Mouse (Mus musculus) heart, postnatal 36 days (tissue): ENCODE measurements at regions not wholly inside any gene's neighbourhood (a gene's known extent, or its start where the extent isn't known, plus 50 kb on each side); places are given as distances from the start of the nearest gene placed in this dataset.

ENCODE experiments used
- DNase-seq, 2 experiments: peaks; one replicate each; pipeline ENCODE4 v3.0.0; 2021 to 2022
- intact Hi-C: fragments of 180-260 bp; cut with DNase I; formaldehyde crosslinking; loops from one replicate; pipeline ENCODE4 v1.15.1; 2025

GRCm38 (mm10) chr16:30826128-30826527, 226.6 kb downstream of the Fam43a start:
- peak; percentile 35 to 38 for DNase-seq
- intact Hi-C loops: no loop called here

- intact Hi-C loops: no loop called here
- DNase-seq: peak; percentile 65 to 73
Measured at GRCm38 (mm10) chr16:30827901-30828608, 228.5 kb downstream of the Fam43a start.

GRCm38 (mm10) chr16:30834561-30834960, 235.0 kb downstream of the Fam43a start:
- DNase-seq: no peak
- intact Hi-C loops: loop anchor here (5.0 kb wide), 1 partner anchor 33 kb away; no protein-coding TSS in a partner anchor

GRCm38 (mm10) chr16:30835678-30836077, 236.2 kb downstream of the Fam43a start:
- intact Hi-C loops: no loop called here
- DNase-seq: peak in 1 of 2 experiments; percentile 14

- DNase-seq: no peak
- intact Hi-C loops: no loop called here
Measured at GRCm38 (mm10) chr16:30842831-30843230, 238.4 kb downstream of the Xxylt1 start.

GRCm38 (mm10) chr16:30852595-30852994, 228.6 kb downstream of the Xxylt1 start:
- DNase-seq: no peak
- intact Hi-C loops: no loop called here

- DNase-seq: no peak
- intact Hi-C loops: no loop called here
Measured at GRCm38 (mm10) chr16:30854716-30855115, 226.5 kb downstream of the Xxylt1 start.

- no peak for DNase-seq
- intact Hi-C loops: no loop called here
Measured at GRCm38 (mm10) chr16:30857656-30858055, 223.6 kb downstream of the Xxylt1 start.

- intact Hi-C loops: loop anchor here (5.0 kb wide), 1 partner anchor 37 kb away; no protein-coding TSS in a partner anchor
- DNase-seq: no peak
Measured at GRCm38 (mm10) chr16:30869136-30869909, 211.9 kb downstream of the Xxylt1 start.

- intact Hi-C loops: loop anchor here (1.0 to 2.0 kb wide), 3 partner anchors 77 to 266 kb away; no protein-coding TSS in a partner anchor
- DNase-seq: peak; percentile 71 to 73
Measured at GRCm38 (mm10) chr16:30870110-30870509, 211.1 kb downstream of the Xxylt1 start.

GRCm38 (mm10) chr16:30870676-30871075, 210.6 kb downstream of the Xxylt1 start:
- intact Hi-C loops: loop anchor here (1.0 to 2.0 kb wide), 3 partner anchors 78 to 266 kb away; no protein-coding TSS in a partner anchor
- DNase-seq: no peak

- intact Hi-C loops: loop anchor here (2.0 kb wide), 2 partner anchors 105 to 199 kb away; no protein-coding TSS in a partner anchor
- no peak for DNase-seq
Measured at GRCm38 (mm10) chr16:30872147-30872546, 209.1 kb downstream of the Xxylt1 start.

- intact Hi-C loops: loop anchor here (2.0 kb wide), 3 partner anchors 63 to 197 kb away; no protein-coding TSS in a partner anchor
- DNase-seq: peak; percentile 39
Measured at GRCm38 (mm10) chr16:30873493-30874211, 207.6 kb downstream of the Xxylt1 start.

- DNase-seq: no peak
- intact Hi-C loops: loop anchor here (2.0 kb wide), 1 partner anchor 61 kb away; no protein-coding TSS in a partner anchor
Measured at GRCm38 (mm10) chr16:30875235-30875829, 205.9 kb downstream of the Xxylt1 start.

GRCm38 (mm10) chr16:30878821-30879220, 202.4 kb downstream of the Xxylt1 start:
- intact Hi-C loops: no loop called here
- no peak for DNase-seq

GRCm38 (mm10) chr16:30879878-30880277, 201.4 kb downstream of the Xxylt1 start:
- no peak for DNase-seq
- intact Hi-C loops: loop anchor here (5.0 kb wide), 1 partner anchor 37 kb away; no protein-coding TSS in a partner anchor

- no peak for DNase-seq
- intact Hi-C loops: loop anchor here (5.0 kb wide), 1 partner anchor 37 kb away; no protein-coding TSS in a partner anchor
Measured at GRCm38 (mm10) chr16:30880682-30881081, 200.6 kb downstream of the Xxylt1 start.

- intact Hi-C loops: loop anchor here (5.0 kb wide), 1 partner anchor 36 kb away; no protein-coding TSS in a partner anchor
Measured at GRCm38 (mm10) chr16:30881186-30881585, 200.0 kb downstream of the Xxylt1 start.

GRCm38 (mm10) chr16:30883490-30884188, 197.6 kb downstream of the Xxylt1 start:
- no peak for DNase-seq
- intact Hi-C loops: loop anchor here (5.0 kb wide), 1 partner anchor 34 kb away; no protein-coding TSS in a partner anchor

More at GRCm38 (mm10) chr16:30881186-30881585, 200.0 kb downstream of the Xxylt1 start:
- DNase-seq: no peak
